Mouse (Mus musculus) frontal cortex, postnatal 14 days (tissue): ENCODE data around the gene Caskin1.
A peak's percentile ranks its signal among the peaks of the same experiment; 100 is the strongest.

Source experiments
- DNase-seq, 2 experiments: peaks; one replicate each; pipeline ENCODE4 v3.0.0; 2022; ENCODE audit warnings: low spot score in 2 of 2

The Caskin1 gene

DNA sequence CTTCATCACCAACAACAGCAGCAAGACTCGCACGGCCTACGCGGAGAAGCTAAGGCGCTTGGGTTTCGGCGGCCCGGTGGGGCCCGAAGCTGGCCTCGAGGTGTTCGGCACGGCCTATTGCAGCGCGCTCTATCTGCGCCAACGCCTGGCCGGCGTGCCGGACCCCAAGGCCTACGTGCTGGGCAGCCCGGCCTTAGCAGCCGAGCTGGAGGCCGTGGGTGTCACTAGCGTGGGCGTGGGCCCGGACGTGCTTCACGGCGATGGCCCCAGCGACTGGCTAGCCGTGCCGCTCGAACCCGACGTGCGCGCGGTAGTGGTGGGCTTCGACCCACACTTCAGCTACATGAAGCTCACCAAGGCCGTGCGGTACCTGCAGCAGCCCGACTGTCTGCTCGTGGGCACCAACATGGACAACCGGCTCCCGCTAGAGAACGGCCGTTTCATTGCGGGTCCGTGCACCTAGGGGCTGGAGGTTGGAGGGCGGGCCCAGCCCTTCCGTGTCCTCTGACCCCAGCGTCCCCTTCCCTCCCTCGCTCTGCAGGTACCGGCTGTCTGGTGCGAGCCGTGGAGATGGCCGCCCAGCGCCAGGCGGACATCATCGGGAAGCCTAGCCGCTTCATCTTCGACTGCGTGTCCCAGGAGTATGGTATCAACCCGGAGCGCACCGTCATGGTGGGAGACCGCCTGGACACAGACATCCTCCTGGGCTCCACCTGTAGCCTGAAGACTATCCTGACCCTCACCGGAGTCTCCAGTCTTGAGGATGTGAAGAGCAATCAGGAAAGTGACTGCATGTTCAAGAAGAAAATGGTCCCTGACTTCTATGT, 17.5 kb upstream of the Caskin1 start:
- DNase-seq = peak; percentile 46 to 49

DNA sequence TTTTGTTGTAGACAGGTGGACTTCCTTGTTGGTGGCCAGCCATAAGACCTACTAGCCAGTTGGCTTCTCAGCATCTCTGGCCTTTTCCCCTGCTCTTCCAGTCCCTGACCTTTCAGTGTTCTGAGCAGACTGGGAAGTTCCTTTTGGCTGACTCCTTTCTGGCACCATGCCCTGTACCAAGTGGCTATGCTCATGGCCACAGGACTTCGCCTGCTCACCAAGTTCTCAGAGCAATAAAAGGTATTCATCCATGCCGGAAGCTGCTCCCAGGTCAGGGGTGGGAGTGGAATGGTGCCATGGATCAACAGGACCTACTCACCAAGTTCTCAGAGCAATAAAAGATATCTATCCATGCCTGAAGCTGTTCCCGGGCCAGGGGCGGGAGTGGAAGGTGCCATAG, 15.9 kb upstream of the Caskin1 start:
- DNase-seq = peak in 1 of 2 experiments; percentile 34

DNA sequence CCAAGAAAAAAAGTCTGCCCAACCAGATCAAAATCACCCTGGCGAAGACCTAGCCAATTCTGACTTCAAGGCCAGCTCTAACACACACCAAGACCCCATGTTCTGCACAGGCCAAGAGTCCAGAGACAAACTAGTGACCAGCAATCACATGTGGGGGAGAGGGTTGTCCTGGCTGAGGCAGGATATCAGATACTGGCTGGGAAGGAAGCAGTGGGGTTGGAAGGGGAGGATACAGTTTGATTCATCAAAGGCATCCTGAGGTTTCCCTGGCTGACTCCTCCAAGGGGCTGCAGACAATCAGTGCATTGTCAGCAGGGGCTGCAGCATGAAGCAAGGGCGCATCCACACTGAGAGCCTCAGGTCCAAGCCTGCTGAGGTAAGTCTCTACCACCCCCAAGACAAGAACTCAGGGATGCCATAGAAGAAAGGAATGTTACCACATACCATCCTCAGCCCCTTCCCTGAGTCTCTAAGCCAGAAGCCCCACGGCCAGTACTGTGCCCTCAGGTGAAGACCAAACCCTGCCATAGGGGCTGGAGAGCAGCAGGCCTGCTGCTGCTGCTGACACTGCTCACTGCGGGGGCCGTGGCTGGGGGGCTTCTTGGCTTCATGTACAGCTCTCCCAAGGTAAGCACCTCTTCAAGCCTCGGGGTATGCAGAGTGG, 14.7 kb upstream of the Caskin1 start, which contains the start of gene Bricd5:
TSS of gene Bricd5 (plus strand) at position 273 of the 664 bp plus-strand sequence.
- no peak for DNase-seq

DNA sequence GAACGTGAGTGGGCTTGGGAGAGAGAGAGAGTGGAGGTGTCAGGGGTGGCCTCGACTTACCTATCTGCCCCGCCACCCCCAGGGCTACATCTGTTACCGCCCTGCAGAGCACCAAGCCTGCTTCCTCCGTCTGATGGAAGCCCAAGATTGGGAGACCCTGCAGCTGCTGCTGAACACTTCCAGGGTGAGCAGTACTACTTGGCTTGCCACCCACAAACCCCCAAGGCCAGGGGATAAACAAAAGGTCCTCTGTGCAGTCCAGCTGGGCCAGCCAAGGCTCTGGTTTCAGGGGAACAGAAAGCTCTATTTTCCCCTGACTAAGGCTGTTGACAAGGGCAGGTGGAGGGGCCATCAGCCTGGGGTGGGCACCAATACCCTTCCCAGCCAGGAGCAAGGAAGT, 13.8 kb upstream of the Caskin1 start:
- DNase-seq = peak; percentile 34 to 64

DNA sequence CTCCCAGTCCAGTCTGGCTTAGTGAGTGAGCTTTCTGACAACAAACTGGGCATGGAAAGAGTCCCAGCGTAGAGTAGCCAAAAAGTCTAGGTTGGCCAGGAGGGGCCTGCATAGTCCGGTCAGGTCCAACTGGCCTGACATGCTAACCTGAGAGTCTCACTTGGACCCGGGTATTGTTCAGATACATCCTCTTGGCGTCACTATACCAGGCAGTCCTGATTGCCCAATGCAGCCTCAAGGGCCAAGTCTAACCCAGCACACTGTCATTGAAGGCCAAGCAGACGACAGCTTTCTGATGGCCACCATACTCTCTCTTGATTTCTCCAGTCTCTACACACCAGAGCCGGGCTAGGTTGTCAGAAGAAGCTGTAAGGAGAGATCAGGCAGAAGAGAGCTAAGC, 12.8 kb upstream of the Caskin1 start:
- DNase-seq = no peak

DNA sequence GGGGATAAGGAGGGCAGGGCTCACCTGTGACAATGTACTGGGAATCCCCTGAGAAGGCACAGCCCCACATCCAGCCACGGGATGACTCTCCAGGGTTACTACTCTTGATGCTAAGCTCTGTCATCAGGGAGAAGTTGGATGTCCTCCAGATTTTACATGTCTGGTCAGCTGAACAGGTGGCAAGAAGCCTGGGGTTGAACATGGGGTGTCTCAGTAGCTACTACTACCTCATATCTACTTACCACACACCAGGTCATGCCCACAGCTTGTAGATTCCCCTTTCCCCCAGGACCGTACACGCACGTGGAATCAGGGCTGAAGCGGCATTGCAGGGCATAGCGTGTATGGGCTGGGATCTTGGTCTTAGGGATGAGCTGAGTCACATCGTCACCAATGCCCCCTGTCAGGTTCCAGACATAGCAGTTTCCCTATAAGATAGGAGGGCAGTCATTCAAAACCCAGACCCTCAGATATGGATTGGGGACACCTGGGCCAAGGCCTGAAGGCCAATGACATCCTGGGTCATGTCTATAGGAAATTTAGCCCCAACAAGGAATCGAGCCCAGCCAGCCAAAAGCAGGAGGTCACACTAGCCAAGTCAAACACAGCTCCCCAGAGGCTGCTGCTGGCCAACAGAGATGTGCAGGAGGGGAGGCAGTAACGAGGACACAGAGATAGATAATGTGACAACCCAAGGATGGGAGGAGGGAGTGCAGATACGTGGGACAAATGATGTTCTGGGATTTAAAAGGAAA, 12.2 kb upstream of the Caskin1 start:
- no peak for DNase-seq

DNA sequence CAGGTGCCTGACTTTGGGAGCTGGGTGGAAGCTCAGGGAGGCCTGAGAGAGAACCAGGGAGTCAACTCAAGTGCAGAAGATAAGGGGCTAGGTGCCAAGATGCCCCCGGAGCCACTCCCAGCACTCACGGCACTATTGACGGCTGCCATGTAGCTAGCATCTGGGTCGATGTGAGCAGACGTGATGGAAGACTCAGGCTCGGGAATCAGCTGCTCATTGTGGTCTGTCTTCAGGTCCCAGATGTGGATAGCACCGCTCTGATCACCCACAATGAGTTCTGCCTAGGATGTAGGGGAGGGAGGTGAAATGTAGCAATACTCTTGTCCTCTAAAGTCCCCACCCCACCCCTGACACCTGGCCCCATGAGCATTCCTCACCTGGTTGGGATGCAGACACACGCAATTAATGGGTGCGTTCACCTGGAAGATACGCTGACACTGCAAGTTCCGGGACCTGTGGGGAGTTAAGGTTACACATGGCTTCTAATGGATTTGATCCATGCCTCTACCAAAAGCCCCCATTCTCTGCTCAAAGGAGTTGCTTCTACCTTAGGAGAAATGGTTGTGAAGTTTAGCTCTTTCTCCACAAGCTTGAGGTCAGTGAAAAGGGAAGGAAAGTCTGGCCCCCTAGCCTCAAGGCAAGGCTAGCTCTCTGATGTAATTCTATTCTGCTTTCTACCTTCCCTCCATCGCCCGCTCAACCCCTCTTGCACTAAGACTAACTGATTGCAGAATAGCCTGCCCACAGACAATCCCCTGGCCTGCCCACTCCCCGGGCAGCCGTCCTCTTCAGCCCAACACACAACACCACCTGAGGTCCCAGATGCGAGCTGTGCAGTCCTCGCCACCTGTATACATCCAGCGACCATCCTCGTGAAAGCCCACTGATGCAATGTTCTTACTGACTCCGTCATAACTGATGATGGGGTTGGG, 11.1 kb upstream of the Caskin1 start:
- DNase-seq = no peak

DNA sequence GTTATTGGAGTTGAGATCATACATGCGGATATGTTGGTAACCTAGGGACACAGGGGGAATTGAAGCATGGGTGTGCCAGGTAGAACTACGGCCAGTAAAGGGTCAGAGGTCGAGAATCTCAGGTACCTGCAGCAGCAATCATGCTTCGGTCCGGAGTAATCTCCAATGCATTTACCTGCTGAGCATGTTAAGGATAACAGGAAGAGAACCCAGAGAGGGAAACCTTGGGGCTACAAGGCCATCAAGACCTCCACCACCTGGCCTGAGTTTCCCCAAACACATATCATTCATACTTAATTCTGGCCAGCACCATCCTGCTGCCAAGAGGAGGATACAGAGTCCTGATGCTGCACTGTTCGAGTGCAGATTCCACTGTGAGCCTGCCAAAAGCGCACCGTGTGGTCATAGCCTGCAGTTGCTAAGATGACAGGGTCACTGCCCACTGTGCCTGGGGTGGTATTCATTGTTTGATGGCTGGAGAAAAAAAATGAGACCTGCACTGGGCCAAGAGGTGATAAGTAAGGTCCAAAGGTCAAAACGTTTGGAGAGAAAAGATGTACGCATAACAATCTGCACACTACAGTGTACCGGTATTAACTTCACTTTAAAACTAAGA, 10.3 kb upstream of the Caskin1 start:
- DNase-seq = no peak

DNA sequence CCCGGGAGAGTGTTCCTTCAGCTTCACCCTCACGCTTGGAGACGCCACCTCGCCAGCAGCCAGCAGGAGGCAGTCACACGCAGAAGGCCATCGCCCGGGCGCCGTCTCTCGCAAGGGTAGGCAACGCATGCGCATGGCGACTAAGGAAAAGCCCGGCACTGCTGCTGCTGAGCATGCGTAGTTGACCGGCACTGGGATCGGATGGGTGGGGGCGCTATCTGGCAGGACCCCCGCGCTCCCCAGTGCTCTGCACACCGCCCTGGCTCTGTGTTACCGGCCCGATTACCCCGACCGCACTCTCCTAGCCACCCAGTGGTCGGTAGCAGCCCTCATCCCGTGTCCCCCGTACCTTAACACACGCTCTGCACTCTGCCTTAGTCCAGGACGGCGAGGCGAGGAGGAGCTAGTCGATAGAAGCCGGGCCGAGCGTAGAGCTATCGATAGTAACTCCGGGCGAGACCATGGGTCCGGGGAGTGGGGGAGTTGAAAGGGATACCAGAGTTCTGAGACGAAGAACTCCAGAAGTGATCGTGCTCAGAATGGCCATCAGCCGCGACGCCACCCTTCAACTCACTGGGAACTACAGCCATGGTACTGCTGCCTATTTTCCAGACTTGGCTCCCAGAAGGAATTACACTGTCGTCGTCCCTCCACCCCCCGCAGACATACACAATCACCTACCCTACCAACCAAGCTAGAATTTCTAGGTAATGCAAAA, 9.6 kb upstream of the Caskin1 start, which contains the start of gene Mlst8:
TSS of gene Mlst8 (minus strand) at position 416 of the 718 bp plus-strand sequence.
- DNase-seq = peak; percentile 94 to 96

DNA sequence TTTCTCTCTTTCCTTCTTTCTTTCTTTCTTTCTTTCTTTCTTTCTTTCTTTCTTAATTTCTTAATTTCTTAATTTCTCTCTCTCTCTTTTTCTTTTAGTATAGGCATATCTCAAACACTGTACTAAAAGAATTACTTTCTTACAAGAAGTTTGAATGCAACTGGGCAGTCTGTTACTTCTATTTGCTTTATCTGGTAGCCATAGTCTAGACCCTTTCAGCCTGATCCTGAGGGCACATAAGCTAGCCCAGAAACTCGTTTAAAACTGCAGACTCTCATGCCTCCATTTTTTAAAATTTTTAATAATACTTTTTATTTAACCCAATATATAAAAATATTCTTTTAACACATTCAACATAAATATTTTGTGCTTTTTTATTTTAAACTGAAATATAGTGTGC, 9.0 kb upstream of the Caskin1 start:
- DNase-seq = no peak

DNA sequence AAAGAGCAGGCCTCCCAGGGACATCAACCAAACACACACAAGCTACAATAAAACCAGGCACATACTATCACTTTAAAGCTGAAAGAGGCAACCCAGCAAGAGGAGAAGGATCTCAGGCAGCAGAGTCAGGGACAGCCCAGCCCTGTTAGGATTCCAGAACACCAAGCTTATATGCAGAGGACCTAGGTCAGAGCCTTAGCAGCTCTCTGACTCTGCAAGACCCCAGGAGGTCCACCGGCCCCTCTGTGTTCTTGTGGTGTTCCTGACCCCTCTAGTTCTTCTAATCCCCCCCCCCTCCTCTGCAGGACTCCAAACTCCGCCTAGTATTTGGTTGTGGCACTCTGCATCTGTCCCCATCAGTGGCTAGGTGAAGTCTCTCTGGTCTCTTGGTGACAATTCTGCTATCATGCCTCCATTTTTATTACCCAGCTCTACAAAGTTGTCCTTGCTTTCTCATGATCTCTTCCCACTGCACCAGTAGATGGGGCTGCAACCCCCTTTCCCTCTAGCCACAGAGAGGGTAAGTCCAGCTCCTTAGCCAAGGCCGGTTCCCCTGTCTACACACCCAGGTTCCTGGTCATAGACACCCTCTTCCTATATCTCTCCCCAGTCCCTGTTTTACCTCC, 8.1 kb upstream of the Caskin1 start:
- no peak for DNase-seq

DNA sequence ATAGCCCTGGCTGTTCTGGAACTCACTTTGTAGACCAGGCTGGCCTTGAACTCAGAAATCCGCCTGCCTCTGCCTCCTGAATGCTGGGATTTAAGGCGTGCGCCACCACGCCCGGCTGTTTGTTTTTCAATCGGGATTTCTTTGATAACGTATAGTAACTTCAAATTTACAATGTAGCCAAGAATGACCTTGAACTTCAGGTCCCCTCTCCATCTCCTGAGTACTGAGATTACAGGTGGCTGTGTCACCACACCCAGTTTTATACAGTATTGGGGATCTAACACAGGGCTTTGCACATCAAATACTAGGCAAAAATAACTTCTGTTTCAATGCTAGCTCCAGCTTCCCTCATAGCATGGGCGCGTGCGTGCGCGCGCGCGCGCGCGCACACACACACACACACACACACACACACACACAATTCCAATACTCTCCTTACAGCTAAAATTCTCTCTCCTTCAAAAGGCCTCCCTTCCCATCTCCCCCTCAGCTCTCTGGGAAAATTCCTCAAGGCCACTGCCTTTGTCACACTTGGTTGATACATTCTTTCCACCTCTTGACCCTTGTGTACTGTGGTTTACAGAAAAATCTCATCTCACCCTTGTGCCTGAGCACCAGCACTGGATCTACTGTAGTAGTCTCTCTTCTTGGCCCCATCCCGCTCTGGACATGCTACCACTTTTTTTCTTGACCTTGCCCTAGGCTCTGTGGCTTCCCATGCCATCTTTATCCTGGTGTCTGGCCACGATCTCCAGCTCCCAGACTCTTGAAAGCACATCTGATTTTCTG, 7.2 kb upstream of the Caskin1 start:
- no peak for DNase-seq

DNA sequence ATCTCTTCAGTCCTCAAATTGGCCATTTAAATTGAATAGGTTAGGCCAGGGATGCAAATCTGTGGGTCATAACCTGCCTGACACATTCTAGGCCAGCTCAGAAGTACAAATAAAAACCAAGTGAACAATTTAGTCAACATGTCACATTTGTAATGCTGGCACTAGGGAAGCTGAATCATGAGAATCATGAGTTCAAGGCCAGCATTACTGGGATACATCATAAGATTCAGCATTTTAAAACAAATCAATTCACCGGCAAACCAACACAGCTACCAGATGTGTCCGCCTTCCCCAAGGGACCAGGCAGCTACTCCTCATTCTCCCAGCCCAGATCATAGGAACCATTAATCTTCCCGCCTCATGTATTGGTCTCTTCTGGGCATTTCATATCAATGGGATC, 4.9 kb upstream of the Caskin1 start:
- DNase-seq = no peak

DNA sequence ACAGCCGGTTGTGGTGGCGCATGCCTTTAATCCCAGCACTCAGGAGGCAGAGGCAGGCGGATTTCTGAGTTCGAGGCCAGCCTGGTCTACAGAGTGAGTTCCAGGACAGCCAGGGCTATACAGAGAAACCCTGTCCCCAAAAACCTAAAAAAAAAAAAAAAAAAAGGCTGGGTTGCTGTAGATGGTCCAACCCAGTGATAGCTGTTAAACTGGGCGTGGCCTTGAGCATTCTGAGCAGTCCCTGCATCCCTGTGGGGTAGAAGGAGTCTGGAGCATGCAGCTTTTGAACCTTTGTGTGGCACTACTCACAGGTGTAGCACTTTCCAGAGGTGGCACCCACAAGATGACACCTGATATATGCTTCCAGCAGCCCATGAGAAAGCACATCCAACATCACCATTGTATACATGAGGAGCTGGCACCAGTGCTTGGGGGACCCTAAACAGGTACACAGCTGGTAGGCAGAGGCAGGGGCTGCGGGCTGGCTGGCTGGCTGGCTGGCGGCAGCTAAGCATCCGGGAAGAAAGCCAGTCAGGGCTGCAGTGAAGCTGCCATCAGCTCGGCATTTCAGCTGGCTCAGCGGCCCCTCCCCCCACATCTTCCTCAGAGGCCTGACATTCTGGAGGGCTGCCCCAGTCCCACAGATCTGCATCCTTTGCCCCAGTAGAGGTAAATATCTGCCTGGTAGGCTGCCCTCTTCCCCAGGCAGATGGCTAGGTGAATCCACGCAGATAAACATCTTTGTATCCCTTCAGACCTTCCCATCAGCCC, 3.1 kb upstream of the Caskin1 start:
- no peak for DNase-seq

DNA sequence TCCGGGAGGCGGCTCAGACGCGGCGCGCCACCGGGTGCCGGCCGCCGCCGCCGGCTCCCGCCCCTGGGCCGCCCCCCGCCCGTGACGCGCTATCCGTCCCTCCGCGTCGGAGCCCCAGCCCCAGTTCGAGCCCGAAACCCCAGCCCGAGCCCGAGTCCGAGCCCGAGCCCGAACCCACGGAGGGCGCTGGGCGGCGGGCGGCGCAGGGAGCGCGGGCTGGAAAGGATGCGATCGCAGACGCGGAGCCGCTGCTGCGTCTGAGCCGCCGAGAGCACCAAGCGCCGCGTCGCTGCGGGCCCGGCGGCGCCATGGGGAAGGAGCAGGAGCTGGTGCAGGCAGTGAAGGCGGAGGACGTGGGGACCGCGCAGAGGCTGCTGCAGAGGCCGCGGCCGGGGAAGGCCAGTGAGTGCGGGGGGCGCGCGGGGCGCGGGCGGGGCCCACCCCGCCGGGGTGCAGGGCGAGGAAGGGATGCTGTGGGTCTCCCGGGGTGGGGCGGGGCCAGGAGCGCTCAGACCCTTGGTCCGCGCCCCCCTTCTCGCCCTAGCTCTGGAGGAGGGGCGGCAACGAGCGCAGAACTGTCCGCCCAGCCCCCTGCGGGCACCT, 362 bp downstream of the Caskin1 start:
- no peak for DNase-seq

DNA sequence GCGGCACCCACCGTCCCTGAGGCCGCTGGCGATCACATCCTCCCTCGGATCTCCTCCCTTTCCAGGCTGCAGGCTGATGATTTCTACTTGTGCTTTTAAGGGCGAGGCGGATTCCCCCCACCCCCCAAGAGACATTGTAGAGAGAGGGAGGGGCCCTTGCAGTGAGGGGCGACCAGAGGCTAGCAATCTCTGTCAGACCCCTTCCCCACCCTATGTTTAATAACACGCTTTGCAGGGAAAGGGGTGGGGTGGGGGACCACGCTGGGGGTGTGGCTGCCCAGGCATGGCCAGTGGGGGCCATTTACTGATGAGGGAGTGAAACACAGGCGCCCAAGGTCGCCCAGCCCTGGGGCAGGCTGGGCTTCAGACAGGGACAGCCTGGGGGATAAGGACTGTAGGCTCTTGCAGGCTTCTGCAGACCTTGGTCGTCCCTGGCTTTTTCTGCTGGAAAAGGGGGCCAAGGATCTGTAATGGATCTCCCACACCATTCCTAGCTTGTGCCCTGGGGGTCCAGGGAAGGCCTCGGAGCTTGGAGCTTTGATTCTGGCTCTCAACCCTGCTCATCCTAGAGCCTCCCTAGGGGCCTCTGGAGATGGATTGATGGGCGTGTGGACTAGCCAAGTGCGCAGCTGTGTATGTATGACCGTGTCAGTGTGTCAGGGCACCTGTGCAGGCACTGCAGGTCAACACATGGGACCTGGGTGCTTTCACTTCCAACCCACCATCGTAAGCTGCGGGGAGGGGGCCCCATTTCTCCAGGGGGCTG, 1.0 kb downstream of the Caskin1 start:
- no peak for DNase-seq

DNA sequence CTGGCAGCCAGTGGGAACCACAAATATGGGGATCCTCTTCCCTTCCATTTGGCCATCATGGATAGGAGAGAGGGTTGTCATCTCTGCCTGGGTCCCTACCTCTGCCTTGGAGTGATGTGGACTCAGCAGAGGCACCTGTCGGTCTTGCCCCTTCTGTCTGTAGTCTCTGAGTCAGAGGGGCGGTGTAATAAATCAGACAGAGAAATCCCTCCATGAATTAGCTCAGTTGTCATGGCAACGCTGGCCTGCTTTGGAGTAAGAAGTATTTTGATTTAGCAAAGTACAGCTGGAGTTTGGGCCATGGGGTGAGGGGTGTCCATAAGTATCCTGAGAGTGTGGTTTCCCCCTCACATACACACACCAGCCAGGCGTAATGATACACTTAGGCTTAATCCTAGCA, 2.0 kb downstream of the Caskin1 start:
- no peak for DNase-seq
